In the genomic region with DNA sequence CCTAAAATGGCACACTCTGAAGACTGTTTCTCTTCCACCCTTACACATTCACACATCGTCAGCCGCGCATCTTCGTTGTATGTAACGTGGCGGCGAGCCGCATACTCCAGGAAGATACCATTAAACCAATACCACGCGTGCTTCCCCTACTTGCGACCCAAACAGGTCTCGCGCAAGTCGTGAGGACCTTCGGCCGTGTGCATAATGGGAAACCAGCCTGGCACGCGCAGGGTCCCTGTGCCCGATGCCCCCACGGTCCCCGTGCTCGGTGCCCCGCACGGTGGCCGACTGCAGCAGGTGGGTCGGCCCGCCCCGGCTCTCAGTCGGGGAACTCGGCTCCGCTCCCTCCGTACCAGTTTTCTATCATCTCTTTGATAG, we compare ENCODE assay signal across 8 mouse cellular contexts. TPM values are rescaled to one million over a fixed set of nuclear protein-coding genes. Genes with fewer than 3 reads are reported as not detected.
DNase-seq lines count a peak whose midpoint lies in the region; ATAC-seq and TF ChIP-seq lines count a peak whose summit lies in the region.

No protein-coding gene starts in this region.

- peak overlapping the region; percentile 77 for H3K27ac ChIP-seq in spleen, adult 2 months (ENCODE audit: insufficient read depth, low read length)
- H3K27ac ChIP-seq in intestine, embryonic 15.5 days, result peak overlapping the region; percentile 95

- no peaks in the 10 kb centered on the region for H3K9me3 ChIP-seq in intestine, embryonic 15.5 days

- peak overlapping the region; percentile 87 for H3K9ac ChIP-seq in intestine, embryonic 15.5 days

- H3K4me2 ChIP-seq in intestine, embryonic 15.5 days (replicated peaks), result peak overlapping the region; percentile 64
- H3K4me2 ChIP-seq in myocyte (ENCODE audit: low read depth), result peak overlapping the region; percentile 79

- H3K27me3 ChIP-seq in spleen, adult 2 months (ENCODE audit: control insufficient read depth, insufficient read depth, low read length), result no peaks in the 10 kb centered on the region
- H3K27me3 ChIP-seq in intestine, embryonic 15.5 days (replicated peaks), result no peaks in the 10 kb centered on the region
- H3K27me3 ChIP-seq in myocyte (ENCODE audit: control insufficient read depth, insufficient read depth, insufficient read length), result no peaks in the 10 kb centered on the region

- H3K4me1 ChIP-seq in spleen, adult 2 months (ENCODE audit: control insufficient read depth, insufficient read depth, insufficient read length), result peaks cover 14% of the 10 kb centered on the region
- H3K4me1 ChIP-seq in intestine, embryonic 15.5 days (replicated peaks), result peaks cover 13% of the 10 kb centered on the region

- WGBS in spleen, adult 2 months, result 0% methylated on average over 32 of the region's 32 CpGs
- under 1% methylated on average over 32 of the region's 32 CpGs for WGBS in intestine, embryonic 15.5 days

- peaks cover 4% of the 10 kb centered on the region for H3K36me3 ChIP-seq in spleen, adult 2 months (ENCODE audit: control insufficient read depth, insufficient read depth, low read length)
- 0 out of 2 replicates have a peak, but pooled peaks cover 4% of the 10 kb centered on the region for H3K36me3 ChIP-seq in intestine, embryonic 15.5 days
- peaks cover 5% of the 10 kb centered on the region for H3K36me3 ChIP-seq in myocyte (ENCODE audit: control insufficient read depth, insufficient read depth)

- H3ac ChIP-seq in myocyte (ENCODE audit: control insufficient read depth, insufficient read length), result peak overlapping the region; percentile 84

- no peak for DNase-seq in cerebellum, adult 11 months
- no peak for DNase-seq in spleen, adult 2 months (ENCODE audit: low read depth in 1 of 2, low spot score in 2 of 2)
- no peak for DNase-seq in spleen, postnatal 36 days (ENCODE audit: low spot score in 2 of 2)
- no peak for DNase-seq in retina, embryonic 14.5 days (ENCODE audit: low spot score)
- DNase-seq in adrenal gland, adult 2 months, result no peak

- TF ChIP-seq CTCF in spleen, adult 2 months (IDR thresholded peaks at IDR 0.05; ENCODE audit: extremely low read depth, insufficient read depth, insufficient read length, insufficient replicate concordance), result no peak

- ATAC-seq in cerebellum, adult (ENCODE audit: insufficient number of reproducible peaks, low FRiP score, low TSS enrichment), result peak; percentile 42; the same call in 1 of the 2 replicates
- peak; percentile 67 for ATAC-seq in intestine, embryonic 15.5 days

- TF ChIP-seq POLR2A in spleen, adult 2 months (IDR thresholded peaks at IDR 0.05; ENCODE audit: low read depth, low read length), result no peak
- no peak for TF ChIP-seq POLR2A in myocyte (IDR thresholded peaks at IDR 0.05; ENCODE audit: insufficient read length, low read depth)

- peak overlapping the region; percentile 67 for H3K4me3 ChIP-seq in spleen, adult 2 months (ENCODE audit: extremely low read depth, insufficient read depth, insufficient read length)
- H3K4me3 ChIP-seq in intestine, embryonic 15.5 days (replicated peaks), result peak overlapping the region; percentile 74
- peak overlapping the region; percentile 93 for H3K4me3 ChIP-seq in myocyte

- H3K79me2 ChIP-seq in myocyte (ENCODE audit: control insufficient read depth, insufficient read depth), result peaks cover 54% of the 10 kb centered on the region

TF ChIP-seq in myocyte, 11 proteins besides CTCF, POLR2A, EP300 and RAD21:
- no peak for TF ChIP-seq TCF3 (IDR thresholded peaks at IDR 0.05; ENCODE audit: insufficient read length, low read depth)
- no peak for TF ChIP-seq MAX (IDR thresholded peaks at IDR 0.05; ENCODE audit: low read depth)
- TF ChIP-seq REST (IDR thresholded peaks at IDR 0.05; ENCODE audit: insufficient read depth, insufficient read length), result no peak
- no peak for TF ChIP-seq CEBPB (IDR thresholded peaks at IDR 0.05; ENCODE audit: insufficient read depth, poor library complexity, severe bottlenecking)
- peak in 1 of 3 experiments; percentile 46 for TF ChIP-seq MYOD1 (IDR thresholded peaks at IDR 0.05; ENCODE audit: control insufficient read depth in 1 of 3, insufficient read length in 2 of 3, low read depth in 2 of 3)
- no peak for TF ChIP-seq SRF (IDR thresholded peaks at IDR 0.05; ENCODE audit: control insufficient read depth, insufficient read length, low read depth)
- TF ChIP-seq TCF12 (IDR thresholded peaks at IDR 0.05; ENCODE audit: insufficient read depth, poor library complexity, severe bottlenecking), result no peak

RNA-seq across cellular contexts. Expression of gene Mlh1, which starts 0.5 kb away (rescaled TPM):
- polyA plus RNA-seq in spleen, adult 2 months (2012; rRNA removed), result 11.7 and 14.0 TPM in 2 replicates
- polyA plus RNA-seq in intestine, embryonic 15.5 days (2015; fragmentation: Nextera tagmentation; extraction: Ambion mirVana), result 43.4 and 44.9 TPM in 2 replicates
- 11.4 TPM for polyA plus RNA-seq in myocyte (2012; fragmentation: generic; extraction: Trizol)
- 10 to 100 TPM; 15.0 to 17.5 TPM for total RNA-seq in adrenal gland, adult 2 months (2021)
- polyA plus RNA-seq in adrenal gland, adult 2 months (2012; rRNA removed), result 11.0 and 13.2 TPM in 2 replicates

RNA-seq across cellular contexts. Expression of gene Epm2aip1, which starts 0.7 kb away (rescaled TPM):
- polyA plus RNA-seq in spleen, adult 2 months (2012; rRNA removed), result 5.0 and 5.2 TPM in 2 replicates
- 20.5 and 23.5 TPM in 2 replicates for polyA plus RNA-seq in intestine, embryonic 15.5 days (2015; fragmentation: Nextera tagmentation; extraction: Ambion mirVana)
- 5.8 TPM for polyA plus RNA-seq in myocyte (2012; fragmentation: generic; extraction: Trizol)
- total RNA-seq in adrenal gland, adult 2 months (2021), result 10 to 100 TPM; 33.5 to 44.2 TPM
- 6.4 and 7.7 TPM in 2 replicates for polyA plus RNA-seq in adrenal gland, adult 2 months (2012; rRNA removed)

RNA-seq across cellular contexts. Expression of gene Trank1, which starts 40.5 kb away (rescaled TPM):
- not detected in 2 replicates for polyA plus RNA-seq in spleen, adult 2 months (2012; rRNA removed)
- polyA plus RNA-seq in intestine, embryonic 15.5 days (2015; fragmentation: Nextera tagmentation; extraction: Ambion mirVana), result 0.11 TPM in 1 of 2 replicates, not detected in the other
- not detected for polyA plus RNA-seq in myocyte (2012; fragmentation: generic; extraction: Trizol)
- total RNA-seq in adrenal gland, adult 2 months (2021), result 10 to 100 TPM; 37.5 to 84.7 TPM
- 51.5 and 57.8 TPM in 2 replicates for polyA plus RNA-seq in adrenal gland, adult 2 months (2012; rRNA removed)

Comparison
In these comparisons a context has a peak if more than half of its experiments do, and no peak if none do; other contexts are left out.
1. RNA of gene Trank1, which starts 40.5 kb away (polyA plus RNA-seq): 51.5 to 57.8 TPM in adrenal gland, adult 2 months; 0.11 TPM in intestine, embryonic 15.5 days, not detected in spleen, adult 2 months and not detected in myocyte (single experiment); every median in the first group is over 10 times any median in the second.
2. Peak in every context shown above with its lines, with median percentiles within 50 percentile points of each other: H3K4me3 ChIP-seq.